Mouse (Mus musculus): ENCODE measurements at regions not wholly inside any gene's neighbourhood (a gene's known extent, or its start where the extent isn't known, plus 50 kb on each side); places are given as distances from the start of the nearest gene placed in this dataset.

DNA sequence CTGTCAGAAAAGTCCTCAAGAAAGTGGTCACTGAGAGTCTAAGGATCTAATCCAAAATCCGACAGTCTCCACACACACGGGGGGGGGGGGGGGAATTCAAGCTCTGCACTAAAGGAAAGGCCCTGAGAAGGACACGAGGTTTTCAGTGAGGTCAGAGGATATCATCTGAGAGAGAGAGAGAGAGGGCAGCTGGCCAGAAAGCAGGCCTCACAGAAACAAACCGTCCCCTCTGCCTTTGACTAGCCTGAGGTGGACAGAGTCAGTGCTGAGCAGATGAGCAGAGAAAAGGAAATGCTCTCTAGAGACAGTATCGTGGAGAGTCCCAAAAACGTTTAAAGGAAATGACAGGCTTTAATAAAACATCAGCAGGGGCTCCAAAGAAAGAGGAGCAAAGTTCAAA lies 282.0 kb downstream of the Gm49356 start:
- DNase-seq, result no peak

DNA sequence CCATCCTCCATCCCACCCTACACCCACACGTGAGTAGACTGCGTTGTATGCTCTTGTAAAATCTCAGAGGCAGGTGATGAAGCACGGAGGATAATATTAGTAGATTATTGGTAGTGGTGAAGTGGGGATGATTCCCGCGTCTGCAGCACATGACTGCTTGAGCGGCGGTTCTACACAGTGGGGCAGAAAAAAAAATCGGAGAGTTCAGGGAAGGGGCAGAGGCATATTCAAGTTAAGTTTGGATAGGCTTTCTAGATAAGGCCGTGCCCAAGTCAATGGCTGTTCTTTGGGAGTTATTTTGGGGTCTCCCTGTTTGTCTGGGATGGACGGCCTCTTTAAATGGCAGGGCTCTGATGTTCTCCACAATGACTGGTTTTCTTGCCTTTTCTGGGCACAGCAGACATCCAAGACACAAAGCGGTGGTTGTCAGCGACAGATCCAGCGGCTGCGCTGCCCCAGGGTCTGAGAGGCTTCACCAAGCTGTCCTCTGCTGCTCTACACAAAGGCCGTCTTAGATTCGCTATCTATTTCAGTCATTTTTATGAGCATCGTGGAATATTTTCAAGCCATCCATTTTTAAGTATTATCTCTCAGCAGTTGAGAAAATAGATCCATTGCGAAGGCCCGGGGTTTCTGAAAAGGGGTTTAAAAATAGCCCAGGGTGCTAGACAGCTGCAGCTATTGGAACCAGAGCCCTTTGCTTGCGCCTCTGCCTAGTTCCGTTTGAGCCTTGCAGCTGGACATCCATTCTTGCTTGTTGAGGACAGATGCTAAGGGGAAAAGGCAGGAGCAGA lies 284.6 kb downstream of the Gm49356 start:
- DNase-seq, result no peak

GRCm38 (mm10) chr15:59174246-59174751 lies 285.2 kb downstream of the Gm49356 start:
- DNase-seq, result no peak

DNA sequence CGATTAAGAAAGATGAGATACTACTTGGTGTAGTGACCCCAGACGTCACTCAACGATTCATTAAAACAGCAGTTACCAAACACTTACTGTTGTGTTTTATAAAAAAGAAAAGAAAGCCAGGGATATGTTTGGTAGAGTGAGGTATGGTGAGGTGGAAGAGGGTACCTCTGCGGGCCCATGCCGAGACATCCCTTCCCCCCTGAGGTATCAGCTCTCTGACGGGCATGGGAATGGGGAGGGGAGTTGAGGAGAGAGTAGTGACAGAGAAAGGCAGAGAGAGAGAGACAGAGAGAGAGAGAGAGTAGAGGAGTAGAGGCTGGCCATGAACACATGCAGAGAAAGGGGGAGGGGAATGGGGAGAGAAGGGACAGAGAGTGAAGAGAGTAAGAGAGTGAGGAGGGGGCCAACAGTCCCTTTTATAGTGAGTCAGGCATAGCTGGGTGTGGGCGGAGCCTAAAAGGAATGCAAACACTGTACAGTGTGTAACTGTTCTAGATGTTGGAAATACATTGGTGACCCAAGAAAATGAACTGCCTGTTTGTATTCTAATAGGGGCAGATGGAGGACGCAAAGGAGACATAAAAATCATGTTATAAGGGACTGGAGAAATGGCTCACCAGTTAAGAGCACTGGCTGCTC lies 285.9 kb downstream of the Gm49356 start:
- no peak for DNase-seq

DNA sequence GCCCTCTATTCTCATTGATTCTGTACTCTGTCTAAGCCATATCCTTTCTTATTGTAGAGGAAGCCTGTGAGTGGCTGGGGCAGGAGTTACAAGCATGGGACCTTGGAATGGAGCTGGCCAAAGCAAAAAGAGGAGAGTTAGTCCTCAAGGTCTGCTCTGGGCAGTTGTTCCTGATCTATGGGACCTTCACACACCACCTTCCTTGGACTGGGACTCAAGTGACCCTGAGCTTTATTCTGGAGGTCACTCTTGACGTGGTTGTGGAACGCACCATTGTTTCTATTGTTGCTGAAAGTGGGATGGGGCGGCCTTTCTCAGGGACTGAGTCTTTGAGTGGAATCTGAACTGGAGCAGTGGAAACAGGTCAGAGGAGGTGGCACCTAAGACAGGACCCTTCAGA lies 291.0 kb downstream of the Gm49356 start:
- no peak for DNase-seq

- DNase-seq, result no peak
Observed at GRCm38 (mm10) chr15:59184461-59184860, 295.4 kb downstream of the Gm49356 start.

DNA sequence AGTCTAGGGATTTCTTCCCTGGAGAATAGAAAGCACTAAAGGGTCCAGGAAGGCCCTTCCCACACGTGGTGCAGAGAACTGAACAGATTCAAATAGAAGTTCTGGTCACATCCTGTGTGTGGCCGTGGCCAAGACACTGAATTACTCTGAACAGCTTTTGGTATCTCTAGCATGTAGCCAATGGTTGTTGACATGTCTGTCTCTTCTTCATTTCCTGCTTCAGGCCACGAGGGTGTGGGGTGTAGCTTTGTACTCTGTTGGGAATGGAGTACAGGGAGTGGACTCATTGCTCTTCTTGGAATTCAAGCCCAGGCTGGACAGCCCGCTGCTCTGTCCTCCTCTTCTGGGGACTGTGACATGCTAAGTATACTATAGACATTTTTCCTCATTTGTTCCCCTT lies 298.5 kb downstream of the Gm49356 start:
- no peak for DNase-seq

GRCm38 (mm10) chr15:59188371-59188770 lies 299.3 kb downstream of the Gm49356 start:
- peak in 1 of 2 experiments; percentile 46 for DNase-seq

- no peak for DNase-seq
Observed at GRCm38 (mm10) chr15:59190511-59190910, 301.4 kb downstream of the Gm49356 start.

- peak; percentile 96 to 99 for DNase-seq
Observed at GRCm38 (mm10) chr15:59194421-59194820, 305.3 kb downstream of the Gm49356 start.

GRCm38 (mm10) chr15:59196351-59196750 lies 307.3 kb downstream of the Gm49356 start:
- DNase-seq, result peak in 1 of 2 experiments; percentile 37

DNA sequence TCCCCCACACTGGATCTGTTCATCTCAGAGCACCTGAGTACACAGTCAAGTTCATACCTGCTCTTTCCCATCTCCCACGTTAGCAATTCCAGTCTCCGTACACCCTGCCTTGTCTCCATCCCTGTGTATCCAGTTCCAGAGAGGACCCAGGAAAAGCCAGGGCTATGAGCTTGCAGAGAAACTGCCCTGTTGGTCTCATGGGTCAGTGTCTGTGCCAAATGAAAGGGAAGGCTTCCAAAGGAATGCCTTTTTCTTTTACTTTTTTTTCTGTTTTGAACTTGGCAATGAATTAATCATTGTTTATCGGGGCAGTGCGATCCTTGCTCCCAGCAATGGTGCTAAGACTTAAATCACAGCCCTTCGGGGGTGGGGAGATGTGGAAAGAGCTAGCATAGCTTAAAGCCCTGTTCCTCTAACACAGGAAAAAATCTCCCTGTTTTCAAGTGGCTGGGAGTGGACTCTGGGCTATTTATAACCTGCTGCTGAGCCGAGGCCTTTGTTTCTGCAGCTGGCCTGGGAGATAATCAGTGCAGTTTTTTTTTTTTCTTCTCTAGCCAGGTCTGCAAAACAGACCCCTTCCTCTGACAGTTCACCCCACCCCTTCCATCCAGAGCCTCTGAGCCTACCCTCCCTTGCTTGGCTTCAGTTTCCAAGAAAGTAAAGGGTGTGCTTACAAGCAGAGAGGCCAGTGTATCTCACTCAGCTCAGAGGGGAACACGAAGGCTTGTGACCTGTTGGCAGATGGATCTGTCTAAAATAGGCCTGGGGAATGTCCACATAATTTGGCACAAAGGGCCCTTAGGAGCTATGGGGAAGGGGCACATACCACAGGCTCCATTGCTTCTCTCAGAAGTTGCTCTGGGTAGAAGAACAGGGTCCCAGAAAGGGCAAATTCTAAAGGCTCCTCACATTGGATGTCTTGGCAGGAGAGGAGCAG lies 308.6 kb downstream of the Gm49356 start:
- peak in 1 of 2 experiments; percentile 52 for DNase-seq

DNA sequence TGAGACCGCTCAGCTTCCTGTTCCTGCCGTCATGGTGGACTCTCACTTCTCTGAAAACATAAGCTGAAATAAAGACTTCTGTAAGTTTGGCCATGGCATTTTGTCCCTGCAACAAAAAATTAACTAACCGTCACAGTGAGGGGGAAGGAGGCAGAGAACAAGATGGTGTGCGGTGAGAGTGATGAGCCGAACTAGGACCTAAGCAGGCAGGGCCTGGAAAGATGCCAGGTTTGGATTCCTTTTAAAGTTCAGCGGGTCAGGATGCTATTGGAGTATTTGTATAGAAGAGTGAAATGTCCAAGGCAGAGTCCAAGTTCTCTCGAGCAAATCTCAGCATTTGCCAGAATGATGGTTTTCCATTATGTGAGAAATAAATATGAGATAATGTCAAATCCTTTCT lies 312.3 kb downstream of the Gm49356 start:
- peak in 1 of 2 experiments; percentile 41 for DNase-seq

- peak; percentile 47 to 52 for DNase-seq
Observed at GRCm38 (mm10) chr15:59201894-59202670, 313.0 kb downstream of the Gm49356 start.

GRCm38 (mm10) chr15:59203097-59203849 lies 314.2 kb downstream of the Gm49356 start:
- DNase-seq, result no peak

DNA sequence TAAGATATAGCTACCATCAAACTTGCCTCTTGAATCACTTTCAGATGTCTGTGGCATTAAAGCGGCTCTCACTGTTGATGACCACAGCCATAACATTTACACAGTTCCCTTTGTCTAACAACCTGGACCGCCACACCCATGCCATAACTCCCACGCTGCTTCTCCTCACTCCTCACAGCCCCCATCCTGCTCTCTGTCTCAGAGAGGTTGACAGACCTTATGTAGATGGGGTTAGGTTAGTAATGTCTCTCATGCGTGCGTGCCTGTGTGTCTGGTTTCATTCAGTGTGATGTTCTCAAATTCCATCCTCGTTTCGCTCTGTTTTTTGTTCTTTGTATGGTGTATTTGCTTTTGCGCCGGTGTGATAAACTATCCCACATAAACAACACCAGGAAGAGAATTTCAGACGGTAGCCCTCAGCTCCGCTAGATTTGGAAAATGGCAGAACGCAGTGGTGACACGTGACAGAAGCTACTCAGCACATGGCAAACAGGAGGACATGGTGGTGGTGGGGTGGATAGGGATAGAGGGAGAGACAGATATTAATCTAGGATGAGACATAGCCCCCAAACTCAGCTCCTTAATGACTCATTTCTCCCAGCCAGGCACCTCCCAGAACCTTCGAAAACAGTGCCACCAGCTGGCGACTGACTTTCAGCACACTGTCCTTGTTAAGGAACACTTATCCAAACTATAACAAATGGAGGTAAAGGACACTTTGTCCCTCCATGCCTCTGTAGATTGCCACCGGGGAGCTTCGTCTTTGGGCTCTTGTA lies 314.9 kb downstream of the Gm49356 start:
- DNase-seq, result peak; percentile 59 to 73

- DNase-seq, result no peak
Observed at GRCm38 (mm10) chr15:59205091-59205490, 316.0 kb downstream of the Gm49356 start.

GRCm38 (mm10) chr15:59205544-59205943 lies 316.4 kb downstream of the Gm49356 start:
- no peak for DNase-seq

DNA sequence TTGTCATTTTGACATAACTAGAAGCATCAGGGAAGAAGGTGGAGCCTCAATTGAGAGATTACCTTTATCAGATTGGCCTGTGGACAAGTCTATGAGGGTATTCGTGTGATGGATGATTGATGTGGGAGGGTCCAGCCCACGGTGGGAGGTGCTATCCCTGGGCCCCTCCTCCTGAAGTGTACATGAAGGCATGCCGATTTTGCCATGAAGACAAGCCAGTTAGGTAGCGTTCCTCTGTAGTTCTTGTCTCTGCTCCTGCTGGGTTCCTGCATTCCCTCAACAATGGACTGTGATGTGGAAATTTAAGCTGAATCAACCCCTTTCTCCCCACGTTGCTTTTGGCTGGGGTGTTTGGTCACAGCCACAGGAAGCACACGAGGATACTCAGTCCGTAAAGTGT lies 317.5 kb downstream of the Gm49356 start:
- DNase-seq, result no peak

DNA sequence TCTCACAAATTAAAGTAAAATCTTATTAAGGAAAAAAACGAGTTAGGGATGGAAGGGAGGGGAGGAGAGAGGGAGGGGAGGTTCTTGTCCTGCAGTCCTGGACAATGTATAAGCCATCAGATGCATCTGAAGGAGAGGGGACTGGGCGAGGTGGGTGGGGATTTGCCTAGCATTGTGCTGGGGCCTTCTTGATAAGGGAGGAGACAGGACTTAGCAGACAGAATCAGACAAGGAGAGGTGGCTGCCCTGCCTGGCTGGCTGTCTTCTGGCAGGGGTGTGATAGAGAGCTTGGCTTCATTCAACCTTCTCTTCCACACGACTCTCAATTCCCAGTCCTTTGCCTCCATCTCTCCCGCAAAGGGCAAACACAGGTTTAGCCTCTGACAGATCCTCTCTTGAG lies 318.9 kb downstream of the Gm49356 start:
- DNase-seq, result no peak

DNA sequence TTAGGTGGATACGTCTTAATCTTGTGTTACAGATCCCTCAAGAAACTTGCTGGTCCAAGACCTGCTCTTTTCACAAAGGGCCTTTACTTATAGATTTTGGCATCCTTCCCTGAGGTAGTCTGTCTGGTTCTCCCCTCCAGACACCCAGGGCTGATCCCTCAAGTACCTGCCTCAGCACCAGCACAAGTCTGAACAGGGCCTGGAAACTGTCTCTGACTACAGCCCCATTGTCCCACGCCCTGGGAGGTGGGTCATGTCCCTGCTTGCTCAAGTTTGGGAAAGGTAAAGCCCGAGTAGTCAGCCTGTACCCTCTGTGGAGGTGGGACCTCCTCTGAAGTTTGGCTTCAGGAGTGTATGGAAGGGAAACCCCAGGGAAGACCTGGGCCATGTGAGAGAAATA lies 323.3 kb downstream of the Gm49356 start:
- DNase-seq, result no peak

Data from cerebellum, postnatal 14 days (tissue).